Mouse (Mus musculus) hindbrain, embryonic 11.5 days (tissue): Measurements from ENCODE around the gene Ucma. TPM values are rescaled to one million over a fixed set of nuclear protein-coding genes. Genes with fewer than 3 reads are reported as not detected.
"Not testable (repeated sequence)": the region's sequence is repeated elsewhere in the genome, so short reads cannot be mapped to it uniquely, and the experiment has no call there.

Experiments used
- ATAC-seq: fragments of 200-750 bp; cut with Nextera tagmentation; 2 replicates; pipeline ENCODE4 v1.8.0; 2017; ENCODE audit warnings: mild to moderate bottlenecking, moderate TSS enrichment, moderate library complexity; ENCODE audit not compliant: low FRiP score
- DNase-seq: peaks from one replicate; pipeline ENCODE4 v3.0.0-alpha.2; 2015; ENCODE audit warnings: low spot score
- H3K27ac ChIP-seq: fragments of 300-500 bp; sonication (generic); 2 replicates; pipeline ENCODE4 v1.5.1; 2014; ENCODE audit warnings: mild to moderate bottlenecking, low read depth, low read length
- H3K27me3 ChIP-seq: fragments of 300-500 bp; sonication (generic); 2 replicates; pipeline ENCODE4 v1.6.1; 2014; ENCODE audit warnings: mild to moderate bottlenecking, low read length, moderate library complexity, mixed read lengths; ENCODE audit not compliant: control insufficient read depth, insufficient read depth
- H3K36me3 ChIP-seq: fragments of 300-500 bp; sonication (generic); 2 replicates; pipeline ENCODE4 v1.6.1; 2014; ENCODE audit warnings: mild to moderate bottlenecking, low read length, moderate library complexity, mixed read lengths; ENCODE audit not compliant: control insufficient read depth, insufficient read depth
- H3K4me1 ChIP-seq: fragments of 300-500 bp; sonication (generic); replicated peaks from 2 replicates; pipeline ENCODE4 v1.6.1; 2014; ENCODE audit warnings: low read length, mixed read lengths; ENCODE audit not compliant: control insufficient read depth, insufficient read depth
- H3K4me2 ChIP-seq: fragments of 300-500 bp; sonication (generic); replicated peaks from 2 replicates; pipeline ENCODE4 v1.6.1; 2014; ENCODE audit warnings: mild to moderate bottlenecking, low read depth, low read length
- H3K4me3 ChIP-seq: fragments of 300-500 bp; sonication (generic); 2 replicates; pipeline ENCODE4 v1.5.1; 2014; ENCODE audit warnings: low read depth, low read length
- H3K9ac ChIP-seq: fragments of 300-500 bp; sonication (generic); 2 replicates; pipeline ENCODE4 v1.6.1; 2014; ENCODE audit warnings: low read depth, low read length
- H3K9me3 ChIP-seq: fragments of 300-500 bp; sonication (generic); 2 replicates; pipeline ENCODE4 v1.6.1; 2016; ENCODE audit warnings: low read length; ENCODE audit not compliant: control insufficient read depth
- WGBS: fragments of 180-500 bp; shearing (Covaris S2); extraction: QIAGEN DNeasy Blood & Tissue Kit; methylation state at CpG from one replicate; pipeline ENCODE4 v1.1.7; 2014; 5-methylcytosine and 5-hydroxymethylcytosine counted together
- polyA plus RNA-seq: library from polyadenylated mRNA; unstranded; fragments of >200 nt; fragmentation: Nextera tagmentation; extraction: Ambion mirVana; gene quantifications from 2 replicates; pipeline ENCODE4 v1.2.1, GENCODE M21; 2014

The Ucma gene
- polyA plus RNA-seq, result 0.38 TPM in 1 of 2 replicates, not detected in the other

GRCm38 (mm10) chr2:4975807-4976206 lies at the start of gene Ucma:
TSS of gene Ucma (plus strand) at chr2:4976122.
- H3K4me3 ChIP-seq, result no peak within 1 kb of the TSS
- no peaks in the 10 kb centered on the region for H3K36me3 ChIP-seq
- no peak within 1 kb of the TSS for H3K4me2 ChIP-seq
- no peaks in the 10 kb centered on the region for H3K27me3 ChIP-seq
- H3K9me3 ChIP-seq, result no peaks in the 10 kb centered on the region
- H3K27ac ChIP-seq, result no peak within 1 kb of the TSS
- whole genome bisulfite sequencing, result 75% methylated on average over 5 of the region's 5 CpGs
- no peaks in the 10 kb centered on the region for H3K4me1 ChIP-seq
- no peak for ATAC-seq
- no peak within 1 kb of the TSS for H3K9ac ChIP-seq
- no peak for DNase-seq

DNA sequence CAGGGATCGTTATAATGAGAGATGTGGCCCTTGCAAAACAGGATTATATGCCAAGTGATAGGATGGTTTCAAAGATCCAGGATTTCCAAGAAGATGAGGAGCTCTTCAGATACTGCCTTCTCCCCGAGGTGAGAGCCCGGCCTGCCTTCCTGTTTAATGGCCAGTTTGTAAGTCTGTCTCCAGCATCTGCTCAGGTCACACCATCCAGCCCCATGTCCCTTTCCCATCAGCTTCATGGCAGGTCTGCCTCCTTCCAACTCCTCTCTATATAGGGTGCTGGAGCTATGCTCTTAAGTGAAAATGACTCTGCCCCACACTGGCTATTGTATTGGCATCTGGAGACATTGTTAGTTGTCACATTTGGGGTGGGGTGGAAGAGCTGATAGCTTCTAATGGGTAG lies 48.5 kb upstream of the Ucma start:
- Histone ChIP-seq H3K4me3 (no peak overlapping the region), H3K9me3 (no peaks in the 10 kb centered on the region), H3K36me3 (no peaks in the 10 kb centered on the region), H3K9ac (no peak overlapping the region), H3K4me2 (no peak overlapping the region), H3K27ac (no peak overlapping the region), H3K4me1 (no peaks in the 10 kb centered on the region), H3K27me3 (no peaks in the 10 kb centered on the region)
- WGBS, result 88% methylated on average over 3 of the region's 3 CpGs
- DNase-seq (no peak), ATAC-seq (no peak)

GRCm38 (mm10) chr2:4929230-4929629 lies 46.7 kb upstream of the Ucma start:
- no peaks in the 10 kb centered on the region for H3K36me3 ChIP-seq
- WGBS, result 96% methylated on average over 2 of the region's 2 CpGs

DNA sequence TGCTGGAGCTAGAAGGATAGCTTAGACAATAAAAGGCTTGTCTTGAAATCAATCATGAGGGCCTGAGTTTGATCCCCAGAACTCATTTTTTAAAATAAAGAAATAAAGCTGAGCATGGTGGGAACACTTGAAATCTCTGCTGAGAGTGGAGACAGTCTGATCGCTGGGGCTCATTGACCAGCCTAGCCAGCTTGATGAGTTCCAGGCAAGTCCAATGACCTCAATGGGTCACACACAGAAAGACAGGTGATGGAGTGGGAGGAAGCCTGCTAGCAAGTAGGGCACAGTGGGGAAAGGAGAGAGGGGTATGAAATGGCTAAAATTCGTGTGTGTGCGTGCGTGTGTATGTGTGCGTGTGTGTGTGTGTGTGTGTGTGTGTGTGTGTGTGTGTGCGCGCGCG lies 41.4 kb upstream of the Ucma start:
- Histone ChIP-seq H3K4me1 (no peaks in the 10 kb centered on the region), H3K9me3 (no peaks in the 10 kb centered on the region), H3K27ac (no peak overlapping the region), H3K4me2 (no peak overlapping the region), H3K4me3 (no peak overlapping the region), H3K36me3 (no peaks in the 10 kb centered on the region), H3K27me3 (no peaks in the 10 kb centered on the region), H3K9ac (no peak overlapping the region)
- 94% methylated on average over 9 of the region's 9 CpGs for WGBS
- no peak for DNase-seq
- no peak for ATAC-seq

More at GRCm38 (mm10) chr2:4929230-4929629, 46.7 kb upstream of the Ucma start:
- H3K27me3 ChIP-seq, result no peaks in the 10 kb centered on the region
- no peak overlapping the region for H3K9ac ChIP-seq
- H3K4me2 ChIP-seq, result no peak overlapping the region
- no peak overlapping the region for H3K4me3 ChIP-seq
- no peaks in the 10 kb centered on the region for H3K9me3 ChIP-seq
- ATAC-seq (no peak), DNase-seq (no peak)
- no peaks in the 10 kb centered on the region for H3K4me1 ChIP-seq
- no peak overlapping the region for H3K27ac ChIP-seq

- no peak for DNase-seq
- H3K36me3 ChIP-seq, result no peaks in the 10 kb centered on the region
- no peak overlapping the region for H3K4me3 ChIP-seq
- 90% methylated on average over 7 of the region's 7 CpGs for WGBS
- no peaks in the 10 kb centered on the region for H3K27me3 ChIP-seq
- no peaks in the 10 kb centered on the region for H3K4me1 ChIP-seq
- no peaks in the 10 kb centered on the region for H3K9me3 ChIP-seq
- ATAC-seq, result no peak
- H3K4me2 ChIP-seq, result no peak overlapping the region
- H3K9ac ChIP-seq, result no peak overlapping the region
- no peak overlapping the region for H3K27ac ChIP-seq
Observed at GRCm38 (mm10) chr2:4937931-4938330, 38.0 kb upstream of the Ucma start.

GRCm38 (mm10) chr2:4940861-4941260 lies 35.1 kb upstream of the Ucma start:
- H3K4me3 ChIP-seq, result no peak overlapping the region
- no peak overlapping the region for H3K4me2 ChIP-seq
- WGBS, result 88% methylated on average over 11 of the region's 11 CpGs
- H3K27me3 ChIP-seq, result no peaks in the 10 kb centered on the region
- no peaks in the 10 kb centered on the region for H3K4me1 ChIP-seq
- ATAC-seq (no peak), DNase-seq (no peak)
- no peaks in the 10 kb centered on the region for H3K36me3 ChIP-seq
- no peak overlapping the region for H3K27ac ChIP-seq
- H3K9me3 ChIP-seq, result no peaks in the 10 kb centered on the region
- no peak overlapping the region for H3K9ac ChIP-seq

DNA sequence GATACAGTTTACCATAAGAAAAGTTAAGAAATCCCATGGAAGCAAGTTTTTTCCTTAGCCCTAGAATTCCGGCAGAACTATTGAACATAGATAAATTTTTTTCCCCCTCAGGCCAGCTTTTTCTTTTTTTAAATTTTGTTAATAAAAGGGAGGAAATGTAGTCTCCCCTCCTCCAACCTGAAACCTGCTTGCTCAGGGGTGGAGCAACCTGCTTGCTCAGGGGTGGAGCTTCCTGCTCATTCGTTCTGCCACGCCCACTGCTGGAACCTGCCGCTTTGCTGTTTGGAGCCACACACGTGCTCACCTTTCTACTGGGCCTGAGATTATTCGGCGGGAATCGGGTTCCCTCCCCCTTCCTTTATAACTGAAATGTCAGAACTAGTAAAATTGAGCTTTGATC lies 26.2 kb upstream of the Ucma start:
- not testable (repeated sequence) for H3K4me1 ChIP-seq, ATAC-seq, H3K9me3 ChIP-seq

GRCm38 (mm10) chr2:4950986-4951385 lies 24.9 kb upstream of the Ucma start:
- ATAC-seq, result no peak
- 90% methylated on average over 2 of the region's 2 CpGs for WGBS
- no peaks in the 10 kb centered on the region for H3K9me3 ChIP-seq

More for the DNA sequence above, 26.2 kb upstream of the Ucma start:
- H3K36me3 ChIP-seq, H3K27ac ChIP-seq, DNase-seq, H3K4me2 ChIP-seq, H3K27me3 ChIP-seq, H3K4me3 ChIP-seq, H3K9ac ChIP-seq: not testable (repeated sequence)
- 91% methylated on average over 8 of the region's 8 CpGs for WGBS

GRCm38 (mm10) chr2:4954216-4954760 lies 21.6 kb upstream of the Ucma start:
- Histone ChIP-seq H3K4me1 (no peaks in the 10 kb centered on the region), H3K27me3 (no peaks in the 10 kb centered on the region), H3K4me2 (no peak overlapping the region), H3K9ac (no peak overlapping the region), H3K36me3 (no peaks in the 10 kb centered on the region), H3K4me3 (no peak overlapping the region), H3K9me3 (no peaks in the 10 kb centered on the region), H3K27ac (no peak overlapping the region)
- no peak for ATAC-seq
- WGBS, result 92% methylated on average over 6 of the region's 6 CpGs
- no peak for DNase-seq

More at GRCm38 (mm10) chr2:4950986-4951385, 24.9 kb upstream of the Ucma start:
- Histone ChIP-seq H3K9ac (no peak overlapping the region), H3K4me2 (no peak overlapping the region), H3K27me3 (no peaks in the 10 kb centered on the region), H3K27ac (no peak overlapping the region), H3K4me1 (no peaks in the 10 kb centered on the region), H3K36me3 (no peaks in the 10 kb centered on the region), H3K4me3 (no peak overlapping the region)
- DNase-seq, result no peak
